Mouse (Mus musculus) midbrain, embryonic 13.5 days (tissue): Measurements from ENCODE around the gene Cxcr5. TPM values are rescaled to one million over a fixed set of nuclear protein-coding genes. Genes with fewer than 3 reads are reported as not detected.
A peak's percentile ranks its signal among the peaks of the same experiment; 100 is the strongest.

ENCODE experiments used
- ATAC-seq: fragments of 200-750 bp; cut with Nextera tagmentation; 2 replicates; pipeline ENCODE4 v1.8.0; 2017; ENCODE audit warnings: mild to moderate bottlenecking, moderate TSS enrichment, moderate library complexity
- H3K27ac ChIP-seq: fragments of 300-500 bp; sonication (generic); 2 replicates; pipeline ENCODE4 v1.5.1; 2015; ENCODE audit warnings: inconsistent platforms, mild to moderate bottlenecking, moderate library complexity
- H3K27me3 ChIP-seq: fragments of 300-500 bp; sonication (generic); 2 replicates; pipeline ENCODE4 v1.6.1; 2015; ENCODE audit warnings: mild to moderate bottlenecking, inconsistent platforms
- H3K36me3 ChIP-seq: fragments of 300-500 bp; sonication (generic); 2 replicates; pipeline ENCODE4 v1.6.1; 2015; ENCODE audit warnings: mild to moderate bottlenecking, inconsistent platforms
- H3K4me1 ChIP-seq: fragments of 300-500 bp; sonication (generic); replicated peaks from 2 replicates; pipeline ENCODE4 v1.6.1; 2015; ENCODE audit warnings: inconsistent platforms
- H3K4me2 ChIP-seq: fragments of 300-500 bp; sonication (generic); replicated peaks from 2 replicates; pipeline ENCODE4 v1.6.1; 2015; ENCODE audit warnings: moderate library complexity, mild to moderate bottlenecking, inconsistent platforms
- H3K4me3 ChIP-seq: fragments of 300-500 bp; sonication (generic); replicated peaks from 2 replicates; pipeline ENCODE4 v1.5.1; 2015; ENCODE audit warnings: mild to moderate bottlenecking, inconsistent platforms
- H3K9ac ChIP-seq: fragments of 300-500 bp; sonication (generic); replicated peaks from 2 replicates; pipeline ENCODE4 v1.6.1; 2015; ENCODE audit warnings: mild to moderate bottlenecking, inconsistent platforms
- H3K9me3 ChIP-seq: fragments of 300-500 bp; sonication (generic); 2 replicates; pipeline ENCODE4 v1.6.1; 2016; ENCODE audit warnings: mild to moderate bottlenecking, inconsistent platforms
- WGBS: fragments of 180-500 bp; shearing (Covaris S2); methylation state at CpG from one replicate; pipeline ENCODE4 v1.1.7; 2015; 5-methylcytosine and 5-hydroxymethylcytosine counted together
- polyA plus RNA-seq: library from polyadenylated mRNA; unstranded; fragments of >200 nt; fragmentation: Nextera tagmentation; extraction: Ambion mirVana; gene quantifications from 2 replicates; pipeline ENCODE4 v1.2.1, GENCODE M21; 2015

Gene Cxcr5
- polyA plus RNA-seq, 1 experiment from 2014 or later, result not detected

DNA sequence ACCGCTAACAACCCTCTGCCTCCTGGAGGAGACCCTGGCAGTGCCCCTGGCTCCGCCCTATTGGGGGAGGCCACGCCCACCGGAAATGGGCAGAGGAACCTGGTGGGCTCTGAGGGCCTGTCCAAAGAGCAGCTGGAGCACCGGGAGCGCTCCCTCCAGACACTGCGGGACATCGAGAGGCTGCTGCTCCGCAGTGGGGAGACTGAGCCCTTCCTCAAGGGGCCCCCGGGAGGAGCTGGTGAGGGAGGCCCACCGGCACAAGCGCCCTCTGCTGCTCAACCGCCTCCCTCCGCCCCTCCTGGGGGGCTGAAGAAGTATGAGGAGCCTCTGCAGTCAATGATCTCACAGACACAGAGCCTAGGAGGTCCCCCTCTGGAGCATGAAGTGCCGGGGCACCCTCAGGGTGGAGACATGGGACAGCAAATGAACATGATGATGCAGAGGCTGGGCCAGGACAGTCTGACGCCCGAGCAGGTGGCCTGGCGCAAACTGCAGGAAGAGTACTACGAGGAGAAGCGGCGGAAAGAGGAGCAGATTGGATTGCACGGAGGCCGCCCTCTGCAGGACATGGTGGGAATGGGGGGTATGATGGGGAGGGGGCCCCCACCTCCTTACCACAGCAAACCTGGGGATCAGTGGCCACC is 55.7 kb downstream of the Cxcr5 start:
- H3K9ac ChIP-seq, result no peak overlapping the region
- 56% methylated on average over 23 of the region's 23 CpGs for WGBS

DNA sequence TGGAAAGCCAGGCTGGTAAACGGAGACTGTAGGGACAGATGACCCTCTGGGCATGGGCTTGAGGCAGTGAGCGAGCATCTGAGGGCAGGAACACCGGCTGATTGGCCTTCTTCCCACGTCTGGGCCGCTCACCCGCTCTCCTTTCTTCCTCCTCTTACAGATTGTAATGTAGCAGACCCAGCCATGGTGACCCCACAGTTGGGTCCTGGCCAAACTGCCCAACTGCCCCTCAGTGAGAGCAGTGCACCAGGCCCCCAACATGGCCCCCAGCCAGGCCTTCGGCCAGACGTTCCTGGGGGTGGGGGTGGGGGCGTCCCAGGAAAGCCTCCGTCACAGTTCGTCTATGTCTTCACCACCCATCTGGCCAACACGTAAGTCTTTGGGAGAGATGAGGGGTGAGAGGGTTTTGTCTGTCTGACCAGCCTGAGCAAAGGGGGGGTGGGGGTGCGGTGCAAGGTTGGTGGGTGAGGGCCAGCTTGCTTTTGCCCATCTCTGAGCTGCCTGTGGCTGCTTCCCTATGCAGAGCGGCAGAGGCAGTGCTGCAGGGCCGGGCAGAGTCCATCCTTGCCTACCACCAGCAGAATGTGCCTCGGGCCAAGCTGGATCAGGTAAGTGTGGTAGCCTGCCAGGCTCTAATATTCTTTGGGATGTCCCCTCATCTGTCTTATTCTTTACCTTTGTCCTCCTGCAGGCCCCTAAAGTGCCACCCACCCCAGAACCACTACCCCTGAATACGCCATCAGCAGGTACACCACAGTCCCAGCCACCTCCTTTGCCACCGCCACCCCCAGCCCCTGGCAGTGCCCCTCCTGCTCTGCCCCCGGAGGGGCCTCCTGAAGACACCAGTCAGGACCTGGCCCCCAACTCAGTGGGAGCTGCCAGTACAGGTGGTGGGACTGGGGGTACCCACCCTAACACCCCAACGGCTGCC is 56.5 kb downstream of the Cxcr5 start:
- H3K4me2 ChIP-seq, result no peak overlapping the region
- H3K27ac ChIP-seq, result no peak overlapping the region
- H3K36me3 ChIP-seq, result peaks cover 60% of the 10 kb centered on the region
- H3K9me3 ChIP-seq, result no peaks in the 10 kb centered on the region
- 78% methylated on average over 20 of the region's 20 CpGs for WGBS
- ATAC-seq, result no peak
- H3K4me1 ChIP-seq, result peaks cover 43% of the 10 kb centered on the region
- H3K4me3 ChIP-seq, result no peak overlapping the region
- H3K27me3 ChIP-seq, result peaks cover 15% of the 10 kb centered on the region
- H3K9ac ChIP-seq, result no peak overlapping the region; the same call in 1 of the 2 replicates

More for the DNA sequence above, 55.7 kb downstream of the Cxcr5 start:
- no peak overlapping the region for H3K4me3 ChIP-seq
- H3K4me2 ChIP-seq, result no peak overlapping the region
- peaks cover 42% of the 10 kb centered on the region for H3K4me1 ChIP-seq
- no peak overlapping the region for H3K27ac ChIP-seq
- no peak for ATAC-seq
- H3K27me3 ChIP-seq, result peaks cover 15% of the 10 kb centered on the region
- H3K9me3 ChIP-seq, result no peaks in the 10 kb centered on the region
- H3K36me3 ChIP-seq, result peaks cover 58% of the 10 kb centered on the region

DNA sequence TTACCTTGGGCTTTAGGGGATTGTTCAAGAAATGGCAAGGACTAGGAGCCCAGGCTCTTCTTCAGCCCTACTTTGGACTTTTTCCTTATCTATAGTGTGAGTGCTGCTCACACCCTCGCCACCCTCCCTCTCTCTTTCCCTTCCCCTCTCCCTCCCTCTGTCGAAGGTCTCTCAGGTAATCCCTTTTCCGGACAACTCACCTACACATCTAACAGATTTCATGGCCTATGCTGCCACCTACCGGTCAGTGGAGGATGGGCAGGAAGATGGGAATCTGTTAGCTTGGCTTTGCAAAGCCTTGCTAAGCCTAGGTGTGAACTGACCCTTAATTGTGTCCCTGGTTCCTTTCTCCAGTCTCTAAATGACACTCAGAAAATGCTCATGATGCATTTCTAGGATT is 59.7 kb downstream of the Cxcr5 start:
- Histone ChIP-seq H3K4me2 (no peak overlapping the region; the same call in 1 of the 2 replicates), H3K9ac (peak overlapping the region; percentile 23; the same call in 1 of the 2 replicates), H3K36me3 (peaks cover 35% of the 10 kb centered on the region), H3K4me1 (peaks cover 60% of the 10 kb centered on the region), H3K27me3 (0 out of 2 replicates have a peak, but pooled peaks cover 3% of the 10 kb centered on the region), H3K4me3 (no peak overlapping the region), H3K9me3 (no peaks in the 10 kb centered on the region), H3K27ac (no peak overlapping the region)
- ATAC-seq, result no peak
- 2% methylated on average over 4 of the region's 4 CpGs for WGBS

DNA sequence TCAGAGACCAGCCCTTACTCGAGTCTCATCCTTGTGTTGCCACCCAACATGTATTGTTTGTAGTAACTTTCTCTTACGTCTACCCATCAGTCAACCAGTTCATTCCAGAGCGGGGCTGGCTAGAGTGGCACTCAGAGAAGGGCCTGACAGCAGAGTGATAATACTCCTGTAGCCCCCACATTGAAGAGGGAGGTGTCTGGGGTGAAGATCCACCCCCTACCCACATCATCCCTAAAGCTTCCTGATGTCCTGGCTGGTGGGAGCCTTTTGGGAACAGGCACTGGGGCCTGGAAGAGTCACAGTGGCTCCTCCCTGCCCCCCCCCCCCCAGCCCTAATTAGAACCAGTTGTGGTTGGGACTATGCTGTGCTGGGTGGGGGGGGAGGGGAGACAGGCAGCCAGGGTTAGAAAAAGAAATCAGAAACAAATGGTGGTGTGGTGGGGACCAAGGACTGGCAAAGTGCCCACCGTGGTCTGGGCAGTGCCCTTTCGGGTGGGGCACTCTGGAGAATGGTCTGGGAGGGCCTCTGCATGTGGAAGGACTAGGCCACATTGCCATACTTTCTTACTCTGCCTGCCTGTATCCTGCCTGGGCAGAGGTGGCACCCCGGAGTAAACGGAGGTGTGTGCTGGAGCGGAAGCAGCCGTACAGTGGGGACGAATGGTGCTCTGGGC is 60.3 kb downstream of the Cxcr5 start:
- peak overlapping the region; percentile 83; the same call in 1 of the 2 replicates for H3K4me2 ChIP-seq
- no peaks in the 10 kb centered on the region for H3K9me3 ChIP-seq
- no peak overlapping the region for H3K4me3 ChIP-seq
- 59% methylated on average over 10 of the region's 10 CpGs for WGBS
- H3K36me3 ChIP-seq, result peaks cover 28% of the 10 kb centered on the region
- no peak for ATAC-seq
- H3K9ac ChIP-seq, result peak overlapping the region; percentile 23; the same call in 1 of the 2 replicates
- H3K27ac ChIP-seq, result no peak overlapping the region; the same call in 1 of the 2 replicates
- peaks cover 67% of the 10 kb centered on the region for H3K4me1 ChIP-seq
- H3K27me3 ChIP-seq, result 0 out of 2 replicates have a peak, but pooled peaks cover 3% of the 10 kb centered on the region

DNA sequence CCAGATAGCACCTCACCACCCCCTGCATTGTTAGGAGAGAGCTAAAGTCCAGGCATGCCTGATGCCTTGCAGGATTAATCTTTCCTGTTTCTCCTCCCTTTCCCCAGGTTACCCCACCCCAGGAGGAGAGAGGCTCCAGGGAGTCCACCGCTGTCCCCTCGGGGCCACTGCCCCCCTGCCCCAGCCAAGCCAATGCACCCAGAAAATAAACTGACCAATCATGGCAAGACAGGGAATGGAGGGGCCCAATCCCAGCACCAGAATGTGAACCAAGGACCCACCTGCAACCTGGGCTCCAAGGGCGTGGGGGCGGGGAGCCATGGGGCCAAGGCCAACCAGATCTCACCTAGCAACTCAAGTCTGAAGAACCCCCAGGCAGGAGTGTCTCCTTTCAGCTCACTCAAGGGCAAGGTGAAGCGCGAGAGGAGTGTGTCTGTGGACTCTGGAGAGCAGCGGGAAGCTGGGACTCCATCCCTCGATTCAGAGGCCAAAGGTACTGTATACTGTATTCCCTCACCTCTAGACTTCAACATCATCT is 61.0 kb downstream of the Cxcr5 start:
- ATAC-seq, result no peak
- WGBS, result 54% methylated on average over 8 of the region's 8 CpGs

DNA sequence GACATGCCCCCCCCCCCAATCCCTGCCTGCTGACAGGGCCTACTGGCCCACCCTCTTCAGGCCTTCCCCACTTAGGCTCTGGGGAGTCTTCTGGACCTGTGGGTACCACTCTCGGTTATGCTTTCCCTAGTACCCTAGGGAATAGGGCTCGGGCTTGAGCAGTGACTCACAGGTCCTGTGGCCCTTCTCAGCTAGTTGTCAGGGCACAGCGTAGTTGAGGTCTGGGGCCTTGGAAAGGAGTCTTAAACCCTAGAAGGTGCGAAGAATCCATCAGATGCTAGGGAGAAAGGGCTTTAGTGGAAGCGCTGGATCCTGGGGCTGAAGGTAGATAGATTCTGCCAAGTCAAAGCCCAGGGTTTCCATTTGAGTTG is 61.5 kb downstream of the Cxcr5 start:
- WGBS, result 31% methylated on average over 5 of the region's 5 CpGs
- H3K9ac ChIP-seq, result peak overlapping the region; percentile 42
- peak overlapping the region; percentile 93 for H3K27ac ChIP-seq
- H3K4me3 ChIP-seq, result peak overlapping the region; percentile 42
- peaks cover 16% of the 10 kb centered on the region for H3K36me3 ChIP-seq
- peak overlapping the region; percentile 83 for H3K4me2 ChIP-seq
- ATAC-seq, result peak; percentile 37
- H3K4me1 ChIP-seq, result peaks cover 68% of the 10 kb centered on the region
- H3K9me3 ChIP-seq, result no peaks in the 10 kb centered on the region
- H3K27me3 ChIP-seq, result 0 out of 2 replicates have a peak, but pooled peaks cover 3% of the 10 kb centered on the region

More for the DNA sequence above, 61.0 kb downstream of the Cxcr5 start:
- peaks cover 22% of the 10 kb centered on the region for H3K36me3 ChIP-seq
- H3K4me1 ChIP-seq, result peaks cover 63% of the 10 kb centered on the region
- H3K9ac ChIP-seq, result peak overlapping the region; percentile 11
- no peak overlapping the region for H3K4me3 ChIP-seq
- H3K9me3 ChIP-seq, result no peaks in the 10 kb centered on the region
- 0 out of 2 replicates have a peak, but pooled peaks cover 3% of the 10 kb centered on the region for H3K27me3 ChIP-seq
- peak overlapping the region; percentile 83 for H3K4me2 ChIP-seq
- H3K27ac ChIP-seq, result peak overlapping the region; percentile 93; the same call in 1 of the 2 replicates

DNA sequence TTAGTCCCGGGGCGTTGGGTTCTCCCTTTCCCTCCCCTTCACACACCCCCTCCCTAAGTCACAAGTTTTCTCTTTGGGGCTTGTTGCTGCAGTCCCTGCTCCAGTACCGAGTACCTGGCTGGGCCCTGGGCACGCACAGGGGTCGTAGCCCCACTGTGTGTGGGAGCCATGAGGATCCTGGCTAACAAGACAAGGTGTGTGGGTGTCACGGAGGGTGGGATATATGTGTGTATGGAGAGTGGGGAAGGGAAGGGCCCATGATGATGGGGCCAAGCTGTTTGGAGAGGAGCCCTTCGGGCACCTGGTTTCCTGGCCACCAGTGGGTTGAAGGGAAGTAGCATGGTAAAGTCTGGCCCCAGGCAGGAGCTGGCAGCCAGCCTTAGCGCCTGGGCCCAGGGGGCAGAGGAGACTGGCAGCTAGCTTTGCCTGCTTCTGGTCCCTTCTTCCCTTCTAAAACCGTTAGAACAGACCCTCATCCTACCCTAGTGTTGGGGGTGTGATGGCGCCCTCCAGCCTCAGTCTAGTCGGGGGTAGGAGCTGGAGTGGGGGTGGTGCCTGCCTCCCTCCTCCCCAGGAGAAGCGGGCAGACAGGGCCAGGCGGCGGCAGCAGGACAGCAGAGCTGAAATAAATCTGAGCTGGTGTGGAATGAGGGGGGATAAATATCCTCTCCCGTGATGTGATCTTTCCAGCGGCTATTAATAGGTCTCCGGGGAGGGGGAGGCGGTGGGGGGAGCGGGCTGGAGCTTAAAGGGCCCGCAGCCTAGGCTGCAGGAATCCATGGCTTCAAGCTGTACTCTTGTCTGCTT is 62.1 kb downstream of the Cxcr5 start:
- WGBS, result 5% methylated on average over 17 of the region's 20 CpGs

DNA sequence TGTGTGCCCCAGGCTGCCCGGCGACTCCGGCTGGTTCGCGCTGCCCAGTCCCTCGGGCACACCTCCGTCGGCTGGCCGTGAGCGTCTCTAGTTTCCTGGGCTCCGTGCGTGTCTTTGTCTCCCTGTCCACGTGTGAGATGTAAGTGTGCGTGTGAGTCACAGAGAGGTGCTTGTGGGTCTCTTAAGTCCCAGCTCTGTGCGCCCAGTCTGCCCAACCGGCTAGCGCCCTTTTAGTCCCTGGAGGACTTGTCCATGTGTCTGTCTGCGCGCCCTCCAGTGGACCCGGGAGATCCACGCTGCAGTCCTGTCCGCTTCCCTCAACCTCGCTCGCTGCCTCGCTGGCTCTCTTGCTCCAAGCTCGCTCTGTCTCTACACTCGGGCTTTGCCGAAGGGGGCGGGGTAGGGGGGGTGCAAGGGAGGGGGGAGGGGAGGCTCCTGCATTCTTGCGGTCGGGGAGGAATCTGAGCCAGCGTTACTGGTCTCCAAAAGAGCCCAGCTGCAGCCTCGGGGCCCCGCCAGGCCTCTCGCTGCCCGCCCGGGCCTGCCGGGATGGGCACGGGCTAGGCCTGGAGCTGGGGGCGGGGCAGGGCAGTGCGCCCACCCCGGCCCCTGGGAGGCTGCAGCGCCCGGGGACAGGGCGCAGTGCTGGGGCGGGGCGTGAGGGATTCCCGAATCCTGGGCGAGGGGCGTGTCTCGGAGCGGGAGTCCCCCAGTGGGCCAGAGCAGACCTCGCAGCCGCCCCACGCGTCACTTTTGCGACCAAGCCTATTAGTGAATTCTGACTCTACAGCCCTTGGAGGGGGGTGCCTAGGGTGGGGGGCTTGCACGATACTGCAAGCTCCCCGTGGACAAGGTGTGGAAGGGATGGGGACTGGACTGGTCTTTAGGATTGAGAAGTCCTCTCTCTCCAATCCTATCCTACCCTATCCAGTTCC is 63.0 kb downstream of the Cxcr5 start:
- Histone ChIP-seq H3K9ac (peak overlapping the region; percentile 73), H3K4me2 (peak overlapping the region; percentile 83), H3K27ac (peak overlapping the region; percentile 93), H3K4me1 (peaks cover 81% of the 10 kb centered on the region), H3K36me3 (peaks cover 6% of the 10 kb centered on the region), H3K4me3 (peak overlapping the region; percentile 42), H3K27me3 (0 out of 2 replicates have a peak, but pooled peaks cover 3% of the 10 kb centered on the region), H3K9me3 (no peaks in the 10 kb centered on the region)
- WGBS, result under 1% methylated on average over 56 of the region's 59 CpGs
- ATAC-seq, result peak; percentile 75

More for the DNA sequence above, 62.1 kb downstream of the Cxcr5 start:
- peaks cover 11% of the 10 kb centered on the region for H3K36me3 ChIP-seq
- peak overlapping the region; percentile 42 for H3K4me3 ChIP-seq
- peak overlapping the region; percentile 83 for H3K4me2 ChIP-seq
- peaks cover 72% of the 10 kb centered on the region for H3K4me1 ChIP-seq
- H3K27ac ChIP-seq, result peak overlapping the region; percentile 93
- H3K27me3 ChIP-seq, result 0 out of 2 replicates have a peak, but pooled peaks cover 3% of the 10 kb centered on the region
- peak; percentile 28 for ATAC-seq
- H3K9me3 ChIP-seq, result no peaks in the 10 kb centered on the region
- H3K9ac ChIP-seq, result peak overlapping the region; percentile 73

DNA sequence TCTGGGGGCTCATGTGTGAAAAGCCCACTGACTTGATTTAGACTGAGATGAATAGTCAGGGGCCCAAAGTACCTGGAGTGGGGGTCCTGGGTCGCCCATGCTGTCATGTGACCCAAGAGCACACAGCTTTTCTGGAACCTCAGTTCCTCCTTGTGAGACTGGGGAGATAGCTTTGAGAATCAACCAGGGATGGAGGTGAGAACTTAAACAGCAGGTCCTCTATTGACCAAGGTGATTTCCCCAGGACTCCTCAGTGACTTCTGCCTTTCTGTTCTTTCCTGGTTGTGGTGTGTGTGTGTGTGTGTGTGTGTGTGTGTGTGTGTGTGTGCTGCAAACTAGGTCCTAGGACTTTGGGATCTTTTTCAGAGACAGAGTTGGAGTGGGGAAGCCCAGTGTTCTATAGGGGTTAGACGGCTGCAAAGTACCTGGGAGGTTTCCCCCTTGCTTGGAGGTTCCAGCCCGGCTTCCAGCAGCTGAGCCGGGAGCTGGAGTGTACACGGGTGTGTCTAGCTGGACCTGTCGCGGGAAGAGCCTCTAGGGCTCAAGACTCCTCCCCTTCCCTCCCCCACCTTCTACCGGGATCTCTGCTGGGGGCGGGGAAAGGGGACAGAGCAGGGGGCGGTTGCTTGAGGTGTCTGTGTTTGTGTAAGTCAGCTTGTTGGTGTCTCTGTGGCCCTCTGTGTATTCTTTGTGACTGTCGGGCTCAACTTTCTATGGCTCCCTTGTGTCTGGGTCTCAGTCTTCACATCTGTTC is 63.9 kb downstream of the Cxcr5 start:
- peaks cover 6% of the 10 kb centered on the region for H3K36me3 ChIP-seq
- H3K4me1 ChIP-seq, result peaks cover 90% of the 10 kb centered on the region
- 0 out of 2 replicates have a peak, but pooled peaks cover 3% of the 10 kb centered on the region for H3K27me3 ChIP-seq
- peak overlapping the region; percentile 83 for H3K4me2 ChIP-seq
- no peaks in the 10 kb centered on the region for H3K9me3 ChIP-seq
- H3K4me3 ChIP-seq, result peak overlapping the region; percentile 42
- ATAC-seq, result no peak; the same call in 1 of the 2 replicates
- peak overlapping the region; percentile 73 for H3K9ac ChIP-seq
- WGBS, result 5% methylated on average over 11 of the region's 11 CpGs
- H3K27ac ChIP-seq, result peak overlapping the region; percentile 93
